Mouse (Mus musculus) left cerebral cortex, postnatal 14 days (tissue): ENCODE measurements around the gene Tbc1d12. TPM values are rescaled to one million over a fixed set of nuclear protein-coding genes. Genes with fewer than 3 reads are reported as not detected.

ENCODE experiments used
- DNase-seq, 2 experiments: peaks; one replicate each; pipeline ENCODE4 v3.0.0; 2021 to 2022; ENCODE audit warnings: low spot score in 2 of 2, mixed read lengths in 1 of 2
- intact Hi-C: fragments of 180-260 bp; cut with DNase I; formaldehyde crosslinking; loops from one replicate; pipeline ENCODE4 v1.15.1; 2025
- total RNA-seq, 2 experiments: library from RNA; stranded (reverse); gene quantifications; 2 replicates each; pipeline ENCODE4 v1.2.3; 2021

The Tbc1d12 gene
- total RNA-seq, 2 experiments from 2014 or later, result 11.2 to 12.4 TPM

GRCm38 (mm10) chr19:38901146-38902135 lies 65.1 kb downstream of the Tbc1d12 start:
- peak in 1 of 2 experiments; percentile 28 for DNase-seq

GRCm38 (mm10) chr19:38902501-38902900 lies 66.1 kb downstream of the Tbc1d12 start:
- no peak for DNase-seq
- intact Hi-C loops, result no loop called here

More at GRCm38 (mm10) chr19:38901146-38902135, 65.1 kb downstream of the Tbc1d12 start:
- intact Hi-C loops, result loop anchor here (2.0 kb wide), 1 partner anchor 83 kb away; the partner anchor contains the start of gene Noc3l

DNA sequence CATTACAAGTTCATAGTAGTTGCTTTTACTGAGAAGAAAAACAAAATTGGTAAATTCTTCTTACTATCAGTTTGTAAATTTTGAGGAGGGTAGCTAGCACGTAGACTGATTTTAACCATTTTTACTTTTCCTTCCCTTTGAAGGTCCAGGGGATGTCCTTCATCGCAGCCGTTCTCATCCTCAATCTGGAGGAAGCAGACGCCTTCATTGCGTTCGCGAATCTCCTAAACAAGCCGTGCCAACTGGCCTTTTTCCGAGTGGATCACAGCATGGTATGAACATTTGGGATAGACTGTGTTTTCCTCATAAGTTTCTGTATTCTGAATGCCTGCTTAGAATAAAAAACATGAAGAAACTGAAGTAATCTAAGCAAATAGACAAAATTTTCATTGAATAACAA lies 77.4 kb downstream of the Tbc1d12 start:
- intact Hi-C loops, result loop anchor here (10.0 kb wide), 1 partner anchor 489 kb away; no protein-coding TSS in a partner anchor
- no peak for DNase-seq

DNA sequence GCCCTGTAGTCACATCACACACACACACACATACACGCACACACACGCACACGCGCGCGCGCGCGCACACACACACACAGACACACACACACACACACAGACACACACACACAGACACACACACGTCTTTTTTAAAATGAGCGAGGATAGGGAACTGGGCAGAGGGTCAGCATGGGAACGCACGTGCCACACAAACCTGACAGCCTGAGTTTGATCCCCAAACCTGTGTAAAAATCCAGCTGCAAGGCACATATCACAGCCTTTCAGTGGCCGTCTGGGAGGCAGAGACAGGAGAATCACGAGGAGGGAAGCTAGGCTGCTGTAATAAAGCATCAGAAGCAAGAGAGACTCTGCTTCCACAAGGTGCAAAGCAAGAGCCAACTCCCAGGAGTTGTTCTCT lies 78.5 kb downstream of the Tbc1d12 start:
- intact Hi-C loops, result loop anchor here (10.0 kb wide), 1 partner anchor 490 kb away; no protein-coding TSS in a partner anchor

GRCm38 (mm10) chr19:38915677-38916076 lies 79.3 kb downstream of the Tbc1d12 start:
- DNase-seq, result peak; percentile 32 to 63
- intact Hi-C loops, result loop anchor here (10.0 kb wide), 1 partner anchor 491 kb away; no protein-coding TSS in a partner anchor

More for the DNA sequence above, 78.5 kb downstream of the Tbc1d12 start:
- no peak for DNase-seq

DNA sequence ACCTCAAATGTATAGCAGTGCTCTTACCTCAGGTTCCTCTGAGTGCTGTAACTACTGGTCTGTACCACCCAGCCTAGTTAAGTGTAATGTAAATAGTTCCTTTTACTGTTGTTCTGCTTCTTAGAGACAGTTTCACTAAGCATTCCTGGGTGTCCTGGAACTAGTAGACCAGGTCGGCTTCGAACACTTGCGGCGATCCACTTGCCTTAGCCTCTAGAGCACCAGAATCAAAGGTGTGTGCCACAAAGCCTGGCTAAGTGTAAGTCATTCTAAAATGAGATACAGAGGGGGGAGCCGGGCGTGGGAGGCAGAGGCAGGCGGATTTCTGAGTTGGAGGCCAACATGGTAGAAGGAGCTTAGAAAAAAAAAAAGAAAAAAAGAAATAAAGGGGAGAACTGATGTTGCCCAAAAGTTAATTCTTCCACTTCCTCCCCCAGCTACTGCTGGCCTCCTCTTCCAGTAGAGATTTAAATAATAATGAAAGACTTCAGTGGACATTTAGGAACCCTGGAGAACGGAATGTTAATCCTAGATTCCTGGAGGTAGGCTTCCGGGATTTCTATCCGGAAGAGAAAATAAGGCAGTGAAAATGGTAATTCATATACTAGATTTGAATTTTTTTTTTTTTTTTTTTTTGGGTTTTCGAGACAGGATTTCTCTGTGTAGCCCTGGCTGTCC lies 92.2 kb downstream of the Tbc1d12 start:
- intact Hi-C loops, result no loop called here
- no peak for DNase-seq

- DNase-seq, result peak in 1 of 2 experiments; percentile 40
- intact Hi-C loops, result no loop called here
These were observed 93.3 kb downstream of the Tbc1d12 start for GRCm38 (mm10) chr19:38929471-38930251.

DNA sequence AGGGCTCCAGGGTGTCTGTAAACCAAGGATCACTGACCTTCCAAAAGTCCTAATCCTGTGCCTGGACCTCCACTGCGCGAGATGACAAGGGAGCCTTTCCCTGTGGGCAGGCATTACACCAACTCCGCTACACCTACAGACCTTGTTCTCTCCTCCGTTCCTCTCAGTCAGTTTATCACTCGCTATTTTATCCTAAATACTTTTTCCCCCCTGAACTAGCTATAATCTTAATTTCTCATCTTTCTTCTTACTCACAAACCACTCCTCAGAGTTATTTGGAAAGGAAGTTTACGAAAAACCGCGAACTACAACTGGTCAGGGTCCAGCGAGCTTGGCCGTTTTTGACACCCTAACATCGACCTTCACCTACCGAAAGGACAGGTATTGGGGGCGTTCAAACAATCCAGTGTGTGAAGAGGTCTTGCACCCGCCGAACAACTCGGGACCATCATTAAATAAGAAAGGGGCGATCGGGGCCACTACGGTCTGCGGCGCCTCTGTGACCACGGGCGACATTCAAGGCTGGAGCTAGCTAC lies 93.9 kb downstream of the Tbc1d12 start:
- DNase-seq, result no peak
- intact Hi-C loops, result no loop called here

DNA sequence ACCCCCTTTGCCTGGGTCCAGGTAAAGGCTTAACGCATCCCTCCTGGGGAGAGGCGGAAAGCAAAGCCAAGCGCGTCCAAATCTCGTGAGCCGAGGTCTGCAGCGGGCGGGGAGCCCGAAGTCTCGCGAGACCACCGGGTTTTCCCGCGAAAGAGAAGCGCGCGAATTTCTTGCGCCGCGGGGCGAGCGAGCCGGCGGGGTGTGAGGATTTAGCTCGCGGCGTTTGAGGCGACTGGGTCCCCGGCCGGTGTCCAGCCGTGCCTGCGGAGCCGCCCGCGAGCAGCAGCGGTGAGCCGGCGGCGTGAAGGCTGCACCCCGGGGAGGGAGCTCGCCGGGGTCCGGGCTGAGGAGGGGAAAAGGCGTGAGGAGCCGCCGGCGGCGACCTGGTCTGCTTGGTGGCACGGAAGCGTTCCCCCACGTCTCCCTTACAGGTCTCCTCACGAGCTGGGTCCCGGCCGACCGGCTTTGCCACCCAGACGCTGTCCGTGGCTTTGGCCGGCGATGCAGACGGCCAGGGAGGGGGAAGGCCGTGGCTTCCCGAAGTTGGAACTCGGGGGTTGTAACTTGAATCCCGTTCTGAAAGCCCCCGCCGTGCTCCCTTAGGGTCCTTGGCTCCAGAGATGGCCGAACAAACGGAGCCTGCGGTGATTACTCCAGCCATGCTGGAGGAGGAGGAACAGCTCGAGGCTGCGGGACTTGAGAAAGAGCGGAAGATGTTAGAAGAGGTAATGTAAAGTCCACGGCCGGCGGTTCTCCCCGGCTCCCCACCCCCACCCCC lies 94.6 kb downstream of the Tbc1d12 start, which contains the start of gene Hells:
Hells (plus strand) TSS at position 128 of the 778 bp plus-strand sequence.
- intact Hi-C loops, result no loop called here
- DNase-seq, result peak; percentile 63 to 84

DNA sequence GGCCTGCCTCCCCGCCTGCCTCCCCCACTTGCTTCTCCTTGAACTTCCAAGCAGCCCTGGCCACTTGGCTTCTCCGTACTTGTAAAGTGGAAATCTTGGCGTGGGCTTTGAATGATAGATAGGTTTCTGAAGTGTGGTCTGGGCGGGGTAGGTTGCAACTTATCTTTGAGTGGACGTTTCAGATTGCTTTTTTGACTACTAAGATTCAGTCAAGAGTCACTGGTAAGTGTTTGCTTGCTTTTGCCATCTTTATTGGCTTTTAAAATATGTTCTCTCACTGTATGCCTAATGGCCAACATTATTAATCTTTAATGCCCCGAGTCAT lies 95.1 kb downstream of the Tbc1d12 start:
- intact Hi-C loops, result no loop called here
- no peak for DNase-seq

GRCm38 (mm10) chr19:38944590-38945307 lies 108.4 kb downstream of the Tbc1d12 start:
- no peak for DNase-seq
- intact Hi-C loops, result no loop called here

Other genes starting within 250 kb of the Tbc1d12 start
- 10 to 100 TPM; 12.0 to 12.1 TPM for gene Noc3l, start 17.3 kb upstream of the Tbc1d12 start, total RNA-seq
- gene Hells, start 94.3 kb downstream of the Tbc1d12 start, total RNA-seq, result 1 to 10 TPM; 4.1 to 4.3 TPM
- gene Cyp2c55, start 170.4 kb downstream of the Tbc1d12 start, total RNA-seq, result under 1 TPM; 0.22 to 0.32 TPM
- under 1 TPM in 1 of 2 experiments, not detected in 1; 0.18 TPM for gene Cyp2c65, start 224.4 kb downstream of the Tbc1d12 start, total RNA-seq